Mouse (Mus musculus) stomach, postnatal 0 days (tissue): ENCODE results near the gene Shisa5.

ENCODE experiments used
- CTCF ChIP-seq: IDR thresholded peaks from 2 replicates; pipeline ENCODE4 v1.5.1; 2016; ENCODE audit warnings: antibody characterized with exemption, low read depth, mild to moderate bottlenecking, moderate library complexity
- EP300 ChIP-seq: optimal IDR thresholded peaks from 2 replicates; pipeline ENCODE3; 2016; ENCODE audit warnings: antibody characterized with exemption

DNA sequence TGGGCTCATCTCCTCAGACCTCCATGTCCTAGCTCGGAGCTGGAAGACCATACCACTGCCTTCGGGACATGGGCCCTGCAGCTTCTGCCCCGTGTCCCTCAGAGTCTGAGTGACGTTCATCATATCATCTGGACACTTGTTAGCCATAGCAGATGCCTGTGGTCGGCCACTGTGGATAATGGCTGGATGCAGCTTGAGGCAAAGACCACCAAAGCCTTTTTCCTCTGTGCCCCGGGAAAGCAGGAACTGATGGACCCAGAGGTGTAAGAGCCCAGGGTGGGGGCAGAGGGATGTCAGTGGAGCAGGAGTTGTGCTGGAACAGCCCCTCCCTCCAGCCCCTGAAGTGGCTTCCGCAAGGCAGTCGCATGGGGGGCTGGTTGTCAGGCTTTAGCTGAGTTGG, 6.7 kb upstream of the Shisa5 start:
- no peak for TF ChIP-seq EP300
- TF ChIP-seq CTCF, result no peak
